Mouse (Mus musculus) liver, embryonic 11.5 days (tissue): ENCODE measurements around the gene 1700037C18Rik. TPM values are rescaled to one million over a fixed set of nuclear protein-coding genes. Genes with fewer than 3 reads are reported as not detected.

Experiments
- ATAC-seq: fragments of 200-750 bp; cut with Nextera tagmentation; replicated peaks from 2 replicates; pipeline ENCODE4 v1.8.0; 2017; ENCODE audit warnings: moderate number of reproducible peaks, mild to moderate bottlenecking, moderate TSS enrichment, moderate library complexity; ENCODE audit not compliant: low FRiP score
- DNase-seq: peaks from one replicate; pipeline ENCODE4 v3.0.0-alpha.2; 2017; ENCODE audit warnings: low spot score
- H3K27ac ChIP-seq: fragments of 300-500 bp; sonication (generic); 2 replicates; pipeline ENCODE4 v1.5.1; 2014; ENCODE audit warnings: mild to moderate bottlenecking, low read depth, low read length, control low read depth
- H3K27me3 ChIP-seq: fragments of 300-500 bp; sonication (generic); replicated peaks from 2 replicates; pipeline ENCODE4 v1.6.1; 2014; ENCODE audit warnings: low read length, mixed read lengths; ENCODE audit not compliant: control insufficient read depth, insufficient read depth
- H3K36me3 ChIP-seq: fragments of 300-500 bp; sonication (generic); 2 replicates; pipeline ENCODE4 v1.6.1; 2014; ENCODE audit warnings: mild to moderate bottlenecking, low read length, moderate library complexity, mixed read lengths; ENCODE audit not compliant: control insufficient read depth, insufficient read depth
- H3K4me1 ChIP-seq: fragments of 300-500 bp; sonication (generic); replicated peaks from 2 replicates; pipeline ENCODE4 v1.6.1; 2014; ENCODE audit warnings: low read length, mixed read lengths; ENCODE audit not compliant: control insufficient read depth, insufficient read depth
- H3K4me2 ChIP-seq: fragments of 300-500 bp; sonication (generic); 2 replicates; pipeline ENCODE4 v1.6.1; 2014; ENCODE audit warnings: mild to moderate bottlenecking, control low read depth, moderate library complexity
- H3K4me3 ChIP-seq: fragments of 300-500 bp; sonication (generic); 2 replicates; pipeline ENCODE4 v1.5.1; 2014; ENCODE audit warnings: low read depth, low read length, control low read depth
- H3K9ac ChIP-seq: fragments of 300-500 bp; sonication (generic); 2 replicates; pipeline ENCODE4 v1.6.1; 2014; ENCODE audit warnings: low read depth, low read length, control low read depth
- H3K9me3 ChIP-seq: fragments of 300-500 bp; sonication (generic); 2 replicates; pipeline ENCODE4 v1.6.1; 2016; ENCODE audit warnings: low read length, inconsistent platforms, mixed read lengths; ENCODE audit not compliant: control insufficient read depth
- WGBS: fragments of 180-500 bp; shearing (Covaris S2); extraction: QIAGEN DNeasy Blood & Tissue Kit; methylation state at CpG from one replicate; pipeline ENCODE4 v1.1.7; 2014; 5-methylcytosine and 5-hydroxymethylcytosine counted together
- polyA plus RNA-seq: library from polyadenylated mRNA; unstranded; fragments of >200 nt; fragmentation: Nextera tagmentation; extraction: Ambion mirVana; gene quantifications from 2 replicates; pipeline ENCODE4 v1.2.1, GENCODE M21; 2014

The 1700037C18Rik gene
- polyA plus RNA-seq: 4.8 and 5.5 TPM in 2 replicates

DNA sequence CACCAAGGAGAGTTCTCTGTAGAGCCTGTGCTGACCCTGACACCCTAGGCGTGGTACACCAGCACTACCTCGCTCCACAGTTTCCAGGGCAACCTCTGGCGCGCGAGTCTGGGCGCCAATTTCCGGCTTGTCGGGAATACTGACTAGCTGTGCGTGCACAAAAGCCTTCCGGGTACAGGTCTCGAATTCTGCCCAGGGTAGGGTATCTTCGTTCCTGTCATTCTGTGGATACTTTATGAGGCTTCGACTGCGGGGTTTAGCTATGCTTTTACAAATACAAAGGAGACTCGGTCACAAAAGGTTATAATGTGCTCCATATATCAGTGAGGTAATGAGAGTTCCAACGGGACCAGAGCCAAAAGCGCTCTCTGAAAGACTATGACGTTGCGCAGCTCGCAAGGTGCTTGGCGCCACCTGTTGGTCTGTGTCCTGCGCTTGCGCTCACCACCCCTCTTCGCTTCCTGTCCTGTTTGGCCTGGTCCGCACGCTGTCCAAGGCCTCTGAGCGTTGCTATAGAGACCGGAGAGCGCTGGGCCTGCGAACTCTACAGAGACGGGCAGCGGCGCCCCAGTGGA lies at the start of gene 1700037C18Rik, which contains the start of gene Cluap1:
1700037C18Rik (minus strand) TSS at position 153 of the 575 bp plus-strand sequence.
Cluap1 (plus strand) TSS at position 265 of the 575 bp plus-strand sequence.
- Histone ChIP-seq H3K9me3 (no peaks in the 10 kb centered on the region), H3K27ac (peak within 1 kb of the TSS; percentile 35; the same call in 1 of the 2 replicates), H3K27me3 (no peaks in the 10 kb centered on the region), H3K9ac (peak within 1 kb of the TSS; percentile 80), H3K36me3 (peaks cover 11% of the 10 kb centered on the region), H3K4me1 (0 out of 2 replicates have a peak, but pooled peaks cover 2% of the 10 kb centered on the region), H3K4me3 (peak within 1 kb of the TSS; percentile 66), H3K4me2 (peak within 1 kb of the TSS; percentile 68)
- ATAC-seq (peak; percentile 96), DNase-seq (peak; percentile 88)
- under 1% methylated on average over 33 of the region's 33 CpGs for WGBS

DNA sequence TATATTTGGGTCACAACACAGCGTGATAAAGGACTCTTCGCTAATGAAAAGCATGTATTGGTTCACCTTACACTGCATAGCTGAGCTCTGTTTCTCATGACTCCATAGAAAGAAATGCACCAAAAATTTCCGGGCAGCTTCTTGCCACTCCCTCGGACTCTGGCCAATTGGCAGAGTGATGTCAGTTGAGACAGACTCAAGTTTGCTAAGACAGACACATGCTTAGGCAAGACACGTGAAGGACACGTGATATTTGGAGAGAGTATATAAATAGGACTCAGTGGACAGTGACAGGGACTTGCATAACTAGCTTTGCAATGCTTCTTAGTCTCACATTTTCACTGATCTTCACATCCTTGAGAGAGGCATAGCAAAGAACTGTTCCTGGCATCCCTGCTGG lies 47.9 kb upstream of the 1700037C18Rik start:
- DNase-seq: no peak
- H3K27me3 ChIP-seq: no peaks in the 10 kb centered on the region
- ATAC-seq: no peak
- no peak overlapping the region for H3K9ac ChIP-seq
- H3K4me3 ChIP-seq: no peak overlapping the region
- no peak overlapping the region for H3K4me2 ChIP-seq
- WGBS: 84% methylated on average over 6 of the region's 6 CpGs
- H3K27ac ChIP-seq: no peak overlapping the region
- H3K9me3 ChIP-seq: no peaks in the 10 kb centered on the region
- no peaks in the 10 kb centered on the region for H3K4me1 ChIP-seq
- no peaks in the 10 kb centered on the region for H3K36me3 ChIP-seq

DNA sequence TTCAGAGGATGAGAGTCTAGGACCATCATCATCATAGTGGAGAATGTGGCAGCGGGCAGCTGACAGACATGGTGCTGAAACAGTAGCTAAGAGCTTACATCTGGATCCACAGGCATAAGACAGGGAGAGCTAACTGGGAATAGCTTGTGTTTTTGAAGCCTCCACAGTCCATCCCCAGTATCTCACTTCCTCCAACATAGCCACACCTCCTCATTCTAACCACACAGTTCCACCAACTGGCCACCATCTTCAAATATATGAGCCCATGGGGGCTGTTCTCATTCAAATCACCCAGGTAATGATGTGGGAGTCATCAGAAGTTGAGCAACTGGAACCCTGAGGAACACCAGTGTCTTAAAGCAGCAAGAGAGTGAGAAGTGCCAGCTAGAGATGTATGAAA lies 42.7 kb upstream of the 1700037C18Rik start:
- H3K27me3 ChIP-seq: no peaks in the 10 kb centered on the region
- H3K4me3 ChIP-seq: no peak overlapping the region
- no peaks in the 10 kb centered on the region for H3K4me1 ChIP-seq
- ATAC-seq (no peak), DNase-seq (no peak)
- 93% methylated on average over 1 of the region's 1 CpGs for WGBS
- H3K9me3 ChIP-seq: no peaks in the 10 kb centered on the region
- H3K4me2 ChIP-seq: no peak overlapping the region
- H3K36me3 ChIP-seq: no peaks in the 10 kb centered on the region
- no peak overlapping the region for H3K27ac ChIP-seq
- no peak overlapping the region for H3K9ac ChIP-seq

DNA sequence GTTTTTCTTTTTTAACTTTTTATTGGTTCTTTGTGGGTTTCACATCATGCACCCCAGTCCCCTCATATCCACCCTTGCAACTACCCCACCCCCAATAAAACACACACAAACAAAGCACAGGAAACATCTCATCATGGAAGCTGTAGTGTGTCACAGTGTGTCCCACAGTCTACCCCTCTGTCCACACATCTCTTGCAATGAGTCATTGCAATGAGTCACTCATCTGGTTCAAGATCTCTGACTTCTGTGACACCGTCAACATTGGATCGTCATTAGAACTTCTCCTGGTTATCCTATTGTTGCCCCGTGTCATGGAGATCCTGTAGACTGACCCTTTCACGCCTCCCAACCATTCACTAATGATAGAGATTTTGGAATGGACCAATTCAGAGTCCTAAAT lies 26.2 kb upstream of the 1700037C18Rik start:
- no peaks in the 10 kb centered on the region for H3K27me3 ChIP-seq
- no peak for ATAC-seq
- no peak overlapping the region for H3K9ac ChIP-seq
- no peaks in the 10 kb centered on the region for H3K4me1 ChIP-seq
- WGBS: 83% methylated on average over 4 of the region's 4 CpGs
- DNase-seq: no peak
- H3K36me3 ChIP-seq: peaks cover 16% of the 10 kb centered on the region
- H3K9me3 ChIP-seq: no peaks in the 10 kb centered on the region
- no peak overlapping the region for H3K4me2 ChIP-seq
- no peak overlapping the region for H3K27ac ChIP-seq
- H3K4me3 ChIP-seq: no peak overlapping the region

DNA sequence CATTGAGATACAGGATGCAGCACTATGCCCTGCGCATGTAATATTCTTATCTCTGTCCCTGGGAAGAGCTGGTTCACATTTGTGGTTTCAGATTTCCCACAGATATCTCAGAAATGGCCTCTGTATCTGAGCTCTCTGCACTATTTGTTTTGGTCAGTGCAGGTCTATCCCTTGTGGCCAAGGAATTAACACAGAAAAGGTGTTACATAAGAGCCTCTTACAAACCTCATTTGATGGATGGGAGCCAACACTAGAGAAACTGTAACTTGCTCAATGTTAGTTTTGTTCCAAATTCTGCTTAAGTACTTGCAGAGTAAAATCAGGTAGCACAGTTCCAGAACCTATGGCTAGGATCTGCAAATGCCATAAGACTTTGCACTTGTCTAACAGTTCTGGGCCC lies 25.6 kb upstream of the 1700037C18Rik start:
- Histone ChIP-seq H3K9ac (no peak overlapping the region), H3K4me2 (no peak overlapping the region), H3K4me1 (no peaks in the 10 kb centered on the region), H3K9me3 (no peaks in the 10 kb centered on the region), H3K27ac (no peak overlapping the region), H3K4me3 (no peak overlapping the region), H3K36me3 (peaks cover 15% of the 10 kb centered on the region), H3K27me3 (no peaks in the 10 kb centered on the region)
- 57% methylated on average over 1 of the region's 1 CpGs for WGBS
- DNase-seq: no peak
- ATAC-seq: no peak

DNA sequence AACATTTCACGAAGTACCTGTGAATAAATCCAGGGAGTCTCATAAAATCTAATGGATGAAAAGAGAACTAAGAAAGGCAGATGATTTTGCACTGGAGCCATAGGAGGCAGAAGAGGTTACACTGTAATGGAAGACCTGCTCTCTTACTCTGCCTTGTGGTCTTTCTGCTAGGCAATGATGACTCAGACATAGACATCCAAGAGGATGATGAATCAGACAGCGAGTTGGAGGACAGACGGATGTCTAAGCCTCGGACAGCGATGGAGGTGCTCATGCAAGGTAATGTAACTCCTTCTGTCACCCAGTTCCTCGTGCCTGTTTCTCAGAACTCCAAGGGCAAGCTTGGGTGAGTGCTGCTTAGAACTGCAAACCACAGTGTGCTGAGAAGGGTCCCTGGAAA lies 25.0 kb upstream of the 1700037C18Rik start:
- H3K27ac ChIP-seq: no peak overlapping the region
- no peaks in the 10 kb centered on the region for H3K27me3 ChIP-seq
- H3K9me3 ChIP-seq: no peaks in the 10 kb centered on the region
- H3K9ac ChIP-seq: no peak overlapping the region
- H3K4me2 ChIP-seq: no peak overlapping the region
- DNase-seq (no peak), ATAC-seq (no peak)
- peaks cover 13% of the 10 kb centered on the region for H3K36me3 ChIP-seq
- H3K4me1 ChIP-seq: no peaks in the 10 kb centered on the region
- 87% methylated on average over 6 of the region's 6 CpGs for WGBS
- H3K4me3 ChIP-seq: no peak overlapping the region

DNA sequence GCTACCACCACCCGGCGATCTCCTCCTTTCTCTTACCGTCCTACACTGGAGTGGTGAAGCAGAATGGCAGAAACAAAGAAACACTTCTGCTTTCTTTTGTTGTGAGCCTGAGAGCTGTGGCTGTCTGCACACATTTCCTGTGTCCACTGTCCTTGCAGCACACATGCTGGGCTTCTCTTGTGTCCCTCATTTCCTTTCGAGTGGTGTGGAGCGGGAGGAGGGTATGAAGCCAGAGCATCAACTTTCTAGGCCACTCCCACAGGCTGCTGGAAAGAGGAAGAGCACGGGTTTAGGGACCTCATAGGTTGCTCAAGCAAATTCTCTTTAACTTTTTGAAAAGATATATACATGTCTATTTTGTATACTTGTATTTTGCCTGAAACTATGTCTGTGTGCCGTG lies 20.7 kb upstream of the 1700037C18Rik start:
- no peak overlapping the region for H3K27ac ChIP-seq
- H3K36me3 ChIP-seq: peaks cover 23% of the 10 kb centered on the region
- H3K27me3 ChIP-seq: no peaks in the 10 kb centered on the region
- DNase-seq (no peak), ATAC-seq (peak; percentile 41; the same call in 1 of the 2 replicates)
- no peak overlapping the region for H3K9ac ChIP-seq
- no peak overlapping the region for H3K4me2 ChIP-seq
- no peaks in the 10 kb centered on the region for H3K9me3 ChIP-seq
- WGBS: 68% methylated on average over 7 of the region's 7 CpGs
- H3K4me3 ChIP-seq: no peak overlapping the region
- H3K4me1 ChIP-seq: no peaks in the 10 kb centered on the region

DNA sequence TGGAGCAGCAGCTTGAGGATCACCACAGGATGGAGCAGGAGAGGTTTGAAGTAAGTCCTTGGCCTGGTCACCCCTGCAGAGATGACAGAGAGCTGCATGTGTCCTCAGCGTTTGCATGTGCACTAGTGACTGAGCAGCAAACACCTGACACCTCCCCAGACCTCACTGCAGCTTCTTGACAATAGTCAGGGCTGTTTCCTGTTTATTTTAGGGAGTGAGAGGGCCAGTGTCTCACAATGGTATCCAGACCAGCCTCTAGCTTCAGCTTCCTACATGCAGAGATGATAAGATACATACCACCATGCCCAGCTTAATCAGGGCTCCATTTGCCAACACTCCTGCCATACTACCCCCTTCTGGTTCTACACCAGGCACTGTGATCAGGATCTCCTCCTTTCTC lies 20.1 kb upstream of the 1700037C18Rik start:
- Histone ChIP-seq H3K9me3 (no peaks in the 10 kb centered on the region), H3K4me3 (no peak overlapping the region), H3K4me1 (no peaks in the 10 kb centered on the region), H3K27ac (no peak overlapping the region), H3K36me3 (peaks cover 25% of the 10 kb centered on the region), H3K4me2 (no peak overlapping the region), H3K9ac (no peak overlapping the region), H3K27me3 (no peaks in the 10 kb centered on the region)
- WGBS: 37% methylated on average over 1 of the region's 1 CpGs
- DNase-seq (no peak), ATAC-seq (no peak)

DNA sequence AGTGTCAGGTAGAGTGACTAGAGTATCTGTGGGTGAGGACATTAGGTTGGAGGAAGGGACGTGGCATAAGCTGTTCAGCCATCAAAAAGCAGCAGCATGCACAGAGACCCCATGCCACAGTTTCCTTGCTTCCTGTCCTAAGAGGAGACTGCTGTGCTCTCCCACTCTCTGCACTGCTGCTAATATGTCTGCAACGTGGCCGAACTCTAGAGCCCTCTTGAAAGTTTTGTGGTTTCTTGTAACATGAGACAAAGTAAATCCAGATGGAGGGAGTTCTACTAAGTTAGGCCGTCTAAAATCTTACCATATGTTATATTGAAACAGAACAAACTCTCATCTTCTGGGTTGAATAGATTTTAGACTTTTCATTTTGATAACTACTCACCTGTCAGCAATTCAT lies 15.5 kb upstream of the 1700037C18Rik start:
- no peak overlapping the region for H3K4me2 ChIP-seq
- no peaks in the 10 kb centered on the region for H3K27me3 ChIP-seq
- no peak overlapping the region for H3K4me3 ChIP-seq
- peaks cover 27% of the 10 kb centered on the region for H3K36me3 ChIP-seq
- DNase-seq: no peak
- H3K27ac ChIP-seq: no peak overlapping the region
- H3K9me3 ChIP-seq: no peaks in the 10 kb centered on the region
- no peaks in the 10 kb centered on the region for H3K4me1 ChIP-seq
- 78% methylated on average over 4 of the region's 4 CpGs for WGBS
- no peak for ATAC-seq
- no peak overlapping the region for H3K9ac ChIP-seq
